Mouse (Mus musculus) midbrain, embryonic 10.5 days (tissue): ENCODE measurements around the gene Sh3bp1. TPM values are rescaled to one million over a fixed set of nuclear protein-coding genes. Genes with fewer than 3 reads are reported as not detected.

Source experiments
- DNase-seq: peaks from one replicate; pipeline ENCODE4 v3.0.0-alpha.2; 2017; ENCODE audit warnings: low spot score
- H3K27ac ChIP-seq: fragments of 300-500 bp; sonication (generic); replicated peaks from 2 replicates; pipeline ENCODE4 v1.5.1; 2016; ENCODE audit warnings: mild to moderate bottlenecking
- H3K27me3 ChIP-seq: fragments of 300-500 bp; sonication (generic); 2 replicates; pipeline ENCODE4 v1.6.1; 2016; ENCODE audit warnings: low read depth, mild to moderate bottlenecking; ENCODE audit not compliant: poor library complexity, severe bottlenecking
- H3K36me3 ChIP-seq: fragments of 300-500 bp; sonication (generic); 2 replicates; pipeline ENCODE4 v1.6.1; 2016; ENCODE audit warnings: mild to moderate bottlenecking, moderate library complexity
- H3K4me1 ChIP-seq: fragments of 300-500 bp; sonication (generic); 2 replicates; pipeline ENCODE4 v1.6.1; 2016
- H3K4me3 ChIP-seq: fragments of 300-500 bp; sonication (generic); 2 replicates; pipeline ENCODE4 v1.5.1; 2016; ENCODE audit warnings: mild to moderate bottlenecking, moderate library complexity
- H3K9me3 ChIP-seq: fragments of 300-500 bp; sonication (generic); replicated peaks from 2 replicates; pipeline ENCODE4 v1.6.1; 2016; ENCODE audit warnings: mild to moderate bottlenecking
- WGBS: fragments of 180-500 bp; shearing (Covaris S2); methylation state at CpG from one replicate; pipeline ENCODE4 v1.1.7; 2016; 5-methylcytosine and 5-hydroxymethylcytosine counted together
- polyA plus RNA-seq: library from polyadenylated mRNA; unstranded; fragments of >200 nt; fragmentation: Nextera tagmentation; extraction: Ambion mirVana; gene quantifications from 2 replicates; pipeline ENCODE4 v1.2.1, GENCODE M21; 2016

Sh3bp1 gene
- polyA plus RNA-seq, 1 experiment from 2014 or later, result 18.7 TPM

- Histone ChIP-seq H3K4me3 (no peak overlapping the region), H3K27me3 (no peaks in the 10 kb centered on the region), H3K27ac (no peak overlapping the region), H3K36me3 (peaks cover 31% of the 10 kb centered on the region), H3K9me3 (no peaks in the 10 kb centered on the region), H3K4me1 (peaks cover 51% of the 10 kb centered on the region)
- WGBS, result 35% methylated on average over 9 of the region's 9 CpGs
- DNase-seq, result peak; percentile 36
Measured at GRCm38 (mm10) chr15:78912040-78912439, 12.5 kb downstream of the Sh3bp1 start.

- H3K9me3 ChIP-seq, result no peaks in the 10 kb centered on the region
- DNase-seq, result peak; percentile 99
- peaks cover 51% of the 10 kb centered on the region for H3K4me1 ChIP-seq
- WGBS, result under 1% methylated on average over 51 of the region's 51 CpGs
- peaks cover 34% of the 10 kb centered on the region for H3K36me3 ChIP-seq
- H3K4me3 ChIP-seq, result peak within 1 kb of the TSS; percentile 91
- no peaks in the 10 kb centered on the region for H3K27me3 ChIP-seq
- peak within 1 kb of the TSS; percentile 95 for H3K27ac ChIP-seq
Measured at GRCm38 (mm10) chr15:78913632-78914090, 14.1 kb downstream of the Sh3bp1 start, which contains the start of gene Pdxp. Gene Pdxp (plus strand): TSS chr15:78913919.

- Histone ChIP-seq H3K27ac (peak overlapping the region; percentile 95), H3K27me3 (no peaks in the 10 kb centered on the region), H3K36me3 (peaks cover 39% of the 10 kb centered on the region), H3K4me3 (peak overlapping the region; percentile 91), H3K9me3 (no peaks in the 10 kb centered on the region), H3K4me1 (peaks cover 51% of the 10 kb centered on the region)
- DNase-seq, result peak; percentile 55
- under 1% methylated on average over 87 of the region's 87 CpGs for WGBS
Measured at GRCm38 (mm10) chr15:78914091-78914822, 14.7 kb downstream of the Sh3bp1 start.

- Histone ChIP-seq H3K27me3 (no peaks in the 10 kb centered on the region), H3K36me3 (peaks cover 45% of the 10 kb centered on the region), H3K9me3 (no peaks in the 10 kb centered on the region), H3K4me3 (peak overlapping the region; percentile 91), H3K27ac (peak overlapping the region; percentile 95), H3K4me1 (peaks cover 51% of the 10 kb centered on the region)
- 55% methylated on average over 8 of the region's 8 CpGs for WGBS
- DNase-seq, result no peak
Measured at GRCm38 (mm10) chr15:78914823-78915659, 15.5 kb downstream of the Sh3bp1 start.

- 10% methylated on average over 8 of the region's 8 CpGs for WGBS
- Histone ChIP-seq H3K9me3 (no peaks in the 10 kb centered on the region), H3K27ac (peak overlapping the region; percentile 69), H3K4me3 (peak overlapping the region; percentile 91), H3K27me3 (no peaks in the 10 kb centered on the region), H3K4me1 (peaks cover 51% of the 10 kb centered on the region), H3K36me3 (peaks cover 42% of the 10 kb centered on the region)
- peak; percentile 75 for DNase-seq
Measured at GRCm38 (mm10) chr15:78915660-78916017, 16.1 kb downstream of the Sh3bp1 start.

GRCm38 (mm10) chr15:78916052-78916826 is 16.7 kb downstream of the Sh3bp1 start:
- Histone ChIP-seq H3K9me3 (no peaks in the 10 kb centered on the region), H3K27ac (peak overlapping the region; percentile 69), H3K36me3 (peaks cover 41% of the 10 kb centered on the region), H3K4me3 (peak overlapping the region; percentile 91), H3K4me1 (peaks cover 50% of the 10 kb centered on the region), H3K27me3 (no peaks in the 10 kb centered on the region)
- no peak for DNase-seq
- WGBS, result 58% methylated on average over 12 of the region's 12 CpGs

- Histone ChIP-seq H3K27ac (no peak overlapping the region), H3K4me3 (no peak overlapping the region), H3K4me1 (peaks cover 39% of the 10 kb centered on the region), H3K36me3 (peaks cover 41% of the 10 kb centered on the region), H3K9me3 (no peaks in the 10 kb centered on the region), H3K27me3 (no peaks in the 10 kb centered on the region)
- WGBS, result 95% methylated on average over 23 of the region's 23 CpGs
- DNase-seq, result no peak
Measured at GRCm38 (mm10) chr15:78918126-78918525, 18.6 kb downstream of the Sh3bp1 start.

GRCm38 (mm10) chr15:78919914-78920313 is 20.3 kb downstream of the Sh3bp1 start:
- no peak overlapping the region for H3K27ac ChIP-seq
- peaks cover 35% of the 10 kb centered on the region for H3K4me1 ChIP-seq
- DNase-seq, result no peak
- H3K4me3 ChIP-seq, result no peak overlapping the region
- 88% methylated on average over 12 of the region's 12 CpGs for WGBS
- H3K27me3 ChIP-seq, result no peaks in the 10 kb centered on the region
- H3K9me3 ChIP-seq, result no peaks in the 10 kb centered on the region
- peaks cover 41% of the 10 kb centered on the region for H3K36me3 ChIP-seq

- no peaks in the 10 kb centered on the region for H3K9me3 ChIP-seq
- H3K4me1 ChIP-seq, result peaks cover 41% of the 10 kb centered on the region
- WGBS, result 85% methylated on average over 7 of the region's 7 CpGs
- H3K36me3 ChIP-seq, result peaks cover 23% of the 10 kb centered on the region
- peaks cover 28% of the 10 kb centered on the region for H3K27me3 ChIP-seq
- H3K4me3 ChIP-seq, result no peak overlapping the region
- H3K27ac ChIP-seq, result no peak overlapping the region
- DNase-seq, result no peak
Measured at GRCm38 (mm10) chr15:78922700-78923099, 23.1 kb downstream of the Sh3bp1 start.

GRCm38 (mm10) chr15:78923585-78923984 is 24.0 kb downstream of the Sh3bp1 start:
- H3K36me3 ChIP-seq, result peaks cover 16% of the 10 kb centered on the region
- DNase-seq, result no peak
- no peak overlapping the region for H3K4me3 ChIP-seq
- H3K4me1 ChIP-seq, result peaks cover 50% of the 10 kb centered on the region
- peak overlapping the region; percentile 59 for H3K27ac ChIP-seq
- H3K27me3 ChIP-seq, result peaks cover 34% of the 10 kb centered on the region
- H3K9me3 ChIP-seq, result no peaks in the 10 kb centered on the region
- WGBS, result 74% methylated on average over 6 of the region's 6 CpGs

- WGBS, result 28% methylated on average over 8 of the region's 8 CpGs
- peaks cover 51% of the 10 kb centered on the region for H3K4me1 ChIP-seq
- peak overlapping the region; percentile 84 for H3K27ac ChIP-seq
Measured at GRCm38 (mm10) chr15:78925129-78925528, 25.6 kb downstream of the Sh3bp1 start.

More at GRCm38 (mm10) chr15:78925129-78925528, 25.6 kb downstream of the Sh3bp1 start:
- no peak for DNase-seq
- peaks cover 39% of the 10 kb centered on the region for H3K27me3 ChIP-seq
- H3K9me3 ChIP-seq, result no peaks in the 10 kb centered on the region
- H3K36me3 ChIP-seq, result peaks cover 2% of the 10 kb centered on the region; the same call in 1 of the 2 replicates
- 0 out of 2 replicates have a peak overlapping the region, but pooled peaks have one; percentile 51 for H3K4me3 ChIP-seq
